Mouse (Mus musculus): ENCODE measurements around the gene Ncbp1.
"Not testable (repeated sequence)": the region's sequence is repeated elsewhere in the genome, so short reads cannot be mapped to it uniquely, and the experiment has no call there.

The Ncbp1 gene

DNA sequence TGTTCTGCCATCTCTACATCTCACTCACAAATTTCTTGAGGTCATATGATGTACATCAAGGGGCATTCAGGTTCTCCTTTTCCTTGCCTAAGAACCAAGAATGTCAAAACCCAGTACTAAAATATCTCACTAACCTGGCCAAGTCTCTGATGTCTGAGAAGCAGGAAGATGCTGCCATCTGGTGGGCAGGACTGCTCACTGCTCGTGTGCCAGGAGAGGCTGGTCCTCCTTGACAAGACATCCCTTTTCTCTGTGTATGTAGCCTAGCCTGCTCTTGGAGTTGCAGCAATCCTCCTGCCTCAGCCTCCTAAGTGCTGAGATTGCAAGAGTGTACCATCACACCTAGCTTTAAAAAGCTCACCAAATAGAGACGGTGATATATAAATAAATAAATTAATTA, 11.9 kb upstream of the Ncbp1 start:
- DNase-seq (ENCODE audit: extremely low read depth, insufficient read length, low spot score), result peak; percentile 58

DNA sequence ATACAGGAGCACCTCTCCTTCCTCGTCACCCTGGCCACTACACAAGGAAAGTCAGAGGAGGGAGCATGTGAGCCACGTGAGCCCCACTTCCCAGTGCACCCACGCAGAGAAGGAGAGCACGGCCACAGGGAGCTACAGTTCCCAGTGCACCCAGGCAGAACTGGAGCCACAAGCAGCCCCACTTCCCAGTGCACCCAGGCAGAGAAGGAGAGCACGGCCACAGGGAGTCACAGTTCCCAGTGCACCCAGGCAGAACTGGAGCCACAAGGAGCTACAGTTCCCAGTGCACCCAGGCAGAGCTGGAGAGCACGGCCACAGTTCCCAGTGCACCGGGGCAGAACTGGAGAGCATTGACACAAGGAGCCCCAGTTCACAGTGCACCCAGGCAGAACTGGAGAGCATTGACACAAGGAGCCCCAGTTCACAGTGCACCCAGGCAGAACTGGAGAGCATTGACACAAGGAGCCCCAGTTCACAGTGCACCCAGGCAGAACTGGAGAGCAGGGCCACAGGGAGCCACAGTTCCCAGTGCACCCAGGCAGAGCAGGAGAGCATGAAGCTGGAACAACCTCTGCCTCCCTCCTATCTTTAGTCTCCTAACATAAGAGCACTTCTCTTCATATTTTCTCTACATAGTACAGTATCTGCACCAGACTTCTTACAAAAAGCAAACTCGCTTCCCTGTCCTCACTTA, 9.0 kb upstream of the Ncbp1 start:
- DNase-seq (ENCODE audit: extremely low read depth, insufficient read length, low spot score), result no peak

DNA sequence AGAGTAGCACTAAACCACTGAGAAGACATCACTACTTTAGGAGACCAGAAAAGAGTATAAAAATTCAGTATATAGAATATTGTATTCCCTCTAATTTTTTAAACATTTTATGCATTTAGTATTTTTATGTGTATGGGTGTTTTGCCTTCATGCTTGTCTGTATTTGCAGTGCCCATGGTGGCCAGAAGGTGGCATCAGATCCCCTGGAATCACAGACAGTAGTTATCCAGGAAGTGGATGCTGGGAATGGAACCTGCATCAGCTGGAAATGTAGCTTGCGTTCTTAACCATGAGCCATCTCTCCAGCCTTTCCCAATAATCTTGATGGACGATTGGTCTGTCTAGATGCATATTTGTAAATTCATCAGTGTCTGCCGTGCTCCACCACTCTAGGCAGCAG, 8.2 kb upstream of the Ncbp1 start:
- peak; percentile 37 for DNase-seq (ENCODE audit: extremely low read depth, insufficient read length, low spot score)

DNA sequence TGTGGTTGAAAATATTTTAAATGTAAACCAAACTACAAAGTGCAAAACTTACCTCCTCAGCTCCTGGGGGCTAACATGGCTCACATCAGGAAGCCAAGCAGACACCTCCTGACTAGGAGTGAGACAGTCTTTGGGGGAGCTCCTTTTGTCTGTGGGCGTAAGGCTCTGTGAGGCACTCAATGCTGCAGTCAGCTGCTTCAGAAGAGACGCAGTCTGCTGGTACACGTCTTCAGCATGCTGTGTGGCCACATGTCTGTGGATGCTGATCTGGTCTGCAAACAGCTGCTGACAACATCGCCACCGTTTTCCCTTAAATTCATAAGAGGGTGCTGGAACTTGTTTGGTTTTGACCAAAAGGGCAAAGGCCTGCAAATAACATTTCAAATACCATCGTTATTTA, 6.6 kb upstream of the Ncbp1 start:
- no peak for DNase-seq (ENCODE audit: extremely low read depth, insufficient read length, low spot score)

DNA sequence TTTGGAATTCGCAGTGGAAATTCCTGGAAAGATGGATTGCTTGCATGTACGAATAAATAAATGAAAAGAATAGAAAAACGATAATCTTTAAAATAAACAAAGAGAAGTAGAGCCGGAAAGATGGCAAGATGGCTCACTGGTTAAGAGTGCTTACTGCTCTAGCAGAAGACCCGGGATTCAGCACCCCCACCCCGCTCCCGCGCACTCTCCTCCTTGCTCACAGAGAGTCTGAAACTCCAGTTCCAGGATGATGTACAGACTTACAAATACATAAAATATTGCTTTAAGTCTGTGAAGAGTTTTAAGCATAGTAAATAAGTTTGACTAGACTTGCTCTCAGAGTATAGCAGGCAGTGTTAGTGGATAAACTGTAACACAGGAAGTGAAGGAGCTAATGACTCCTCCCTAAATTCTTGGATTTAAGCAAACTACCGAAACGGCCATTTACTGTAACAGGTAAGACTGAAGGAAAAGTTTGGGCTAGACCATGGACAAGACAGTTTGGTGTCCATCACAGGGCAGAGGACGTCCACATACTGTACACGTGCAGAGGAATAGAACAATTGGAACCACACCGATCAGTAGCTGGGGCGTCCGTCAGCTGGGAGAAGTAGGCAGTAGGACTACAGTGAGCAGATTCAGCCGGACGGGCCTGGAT, 655 bp upstream of the Ncbp1 start:
- no peak for DNase-seq (ENCODE audit: extremely low read depth, insufficient read length, low spot score)

DNA sequence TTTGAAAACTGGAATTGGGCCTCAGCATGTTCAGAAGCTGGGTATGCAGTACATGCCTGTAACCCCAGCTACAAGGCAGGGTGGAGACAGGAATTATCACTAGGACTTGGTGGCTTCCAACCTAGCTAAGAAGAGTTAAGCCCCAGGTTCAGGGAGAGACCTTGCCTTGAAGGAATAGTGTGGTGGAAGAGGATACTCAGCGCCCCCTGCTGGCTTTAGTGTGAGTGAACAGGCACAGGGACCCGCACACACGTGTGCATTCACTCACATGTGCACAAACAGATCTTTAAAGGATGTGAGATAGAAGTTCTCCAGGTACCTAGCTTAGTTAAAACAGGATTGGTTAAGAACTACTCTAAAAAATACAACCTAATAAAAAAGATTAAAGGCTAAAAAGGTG, 5.9 kb downstream of the Ncbp1 start:
- DNase-seq (ENCODE audit: extremely low read depth, insufficient read length, low spot score), result no peak

DNA sequence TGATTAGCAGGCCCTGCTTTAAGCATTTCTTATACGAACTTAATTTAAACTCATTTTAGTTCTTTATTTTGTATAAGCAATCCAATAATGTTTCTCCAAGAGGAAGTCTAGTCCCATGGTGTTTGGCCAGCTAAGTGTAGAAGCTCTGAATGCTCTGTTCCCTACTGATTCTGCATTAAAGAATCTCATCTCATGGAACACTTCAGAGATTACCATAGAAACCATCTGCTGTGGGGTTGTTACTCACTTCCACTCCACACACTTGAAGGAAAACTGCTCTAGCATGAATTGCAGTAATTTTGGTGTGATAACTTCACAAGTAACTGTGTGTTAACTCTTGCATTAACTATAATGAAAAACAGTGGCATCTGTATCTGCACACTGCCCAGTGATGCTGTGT, 8.5 kb downstream of the Ncbp1 start:
- DNase-seq (ENCODE audit: extremely low read depth, insufficient read length, low spot score), result no peak

DNA sequence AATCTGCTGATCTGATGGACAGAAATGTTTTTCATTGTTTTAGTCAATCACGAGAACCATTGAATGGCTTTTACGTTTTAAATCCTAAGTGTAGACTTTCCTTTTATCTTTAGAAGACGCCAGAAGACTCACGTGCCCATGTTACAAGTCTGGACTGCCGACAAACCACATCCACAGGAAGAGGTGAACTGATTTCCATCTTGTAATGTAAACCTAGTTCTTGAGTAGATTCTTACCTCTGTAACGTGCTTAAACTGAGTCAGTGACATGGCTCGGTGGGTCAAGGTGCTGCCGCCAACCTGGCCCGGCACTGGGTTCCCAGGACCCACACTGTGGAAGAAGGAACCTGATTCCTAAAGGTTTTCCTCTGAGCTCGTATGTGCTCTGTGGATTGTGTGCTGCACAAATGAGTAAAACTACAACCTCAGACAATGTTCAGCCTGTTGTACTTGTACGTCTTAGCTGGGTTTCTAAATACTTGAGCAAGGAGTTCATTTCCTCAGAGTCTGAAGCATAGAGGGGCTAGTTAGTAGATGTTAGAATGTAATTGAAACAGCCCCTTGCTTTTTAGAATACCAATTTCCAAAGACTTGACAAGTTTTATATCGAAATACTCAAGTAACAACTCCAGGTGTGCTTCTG, 13.6 kb downstream of the Ncbp1 start:
- DNase-seq (ENCODE audit: extremely low read depth, insufficient read length, low spot score), result no peak

DNA sequence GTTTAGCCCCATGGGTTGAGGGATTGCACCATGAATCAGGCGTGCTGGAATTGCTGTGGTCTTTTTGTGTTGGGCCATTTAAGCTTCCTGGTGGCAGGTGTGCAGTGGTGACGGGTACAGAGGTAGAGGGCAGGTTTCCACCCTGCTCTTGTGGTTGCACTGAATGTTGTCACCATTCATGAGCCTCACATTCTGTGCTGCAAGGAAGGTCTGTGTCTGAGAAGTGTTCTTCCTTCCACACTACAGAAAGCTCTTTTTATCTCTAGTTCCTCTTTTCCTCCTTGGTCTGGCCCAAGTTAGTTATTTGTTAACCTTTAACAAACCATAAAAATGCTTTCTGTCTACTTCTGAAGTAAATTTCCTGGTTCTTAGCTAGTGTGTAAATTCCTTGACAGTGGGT, 25.6 kb downstream of the Ncbp1 start:
- no peak for DNase-seq (ENCODE audit: extremely low read depth, insufficient read length, low spot score)

DNA sequence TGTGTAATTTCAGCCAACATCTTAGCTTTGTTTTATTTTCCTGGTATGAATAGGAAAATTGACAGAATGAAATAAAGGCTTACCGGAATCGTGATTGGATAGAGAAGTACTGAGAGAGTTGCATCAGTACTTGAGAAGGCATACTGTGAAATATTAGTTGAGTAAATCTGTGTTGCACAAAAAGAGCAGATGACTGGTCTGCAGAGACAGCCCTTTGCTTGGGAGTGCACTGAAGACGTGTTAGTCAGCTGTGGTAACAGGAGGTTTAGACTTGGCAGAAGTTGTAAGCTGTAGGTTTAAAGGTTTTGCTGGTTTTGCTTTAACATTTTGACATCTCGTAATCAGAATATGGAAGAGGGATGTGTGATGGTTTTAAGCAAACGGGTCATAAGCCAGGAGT, 27.4 kb downstream of the Ncbp1 start:
- DNase-seq (ENCODE audit: extremely low read depth, insufficient read length, low spot score), result no peak

DNA sequence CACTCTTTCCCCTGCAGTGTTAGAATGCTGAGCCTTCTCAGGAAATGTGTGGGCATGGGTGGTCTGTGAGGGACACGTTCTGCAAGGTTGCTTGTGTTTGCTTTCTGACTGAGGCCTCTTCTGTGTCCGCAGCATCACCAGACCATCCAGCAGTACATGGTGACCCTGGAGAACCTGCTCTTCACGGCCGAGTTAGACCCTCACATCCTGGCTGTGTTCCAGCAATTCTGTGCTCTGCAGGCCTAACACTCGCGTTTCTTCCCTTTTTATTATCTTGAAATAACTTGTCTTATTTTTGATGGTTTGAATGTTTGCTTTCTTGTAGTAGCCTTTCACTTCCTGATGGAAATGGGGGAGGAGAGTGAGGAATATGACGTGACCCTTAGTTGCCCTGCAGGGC, 33.3 kb downstream of the Ncbp1 start:
- no peak for DNase-seq (ENCODE audit: extremely low read depth, insufficient read length, low spot score)

DNA sequence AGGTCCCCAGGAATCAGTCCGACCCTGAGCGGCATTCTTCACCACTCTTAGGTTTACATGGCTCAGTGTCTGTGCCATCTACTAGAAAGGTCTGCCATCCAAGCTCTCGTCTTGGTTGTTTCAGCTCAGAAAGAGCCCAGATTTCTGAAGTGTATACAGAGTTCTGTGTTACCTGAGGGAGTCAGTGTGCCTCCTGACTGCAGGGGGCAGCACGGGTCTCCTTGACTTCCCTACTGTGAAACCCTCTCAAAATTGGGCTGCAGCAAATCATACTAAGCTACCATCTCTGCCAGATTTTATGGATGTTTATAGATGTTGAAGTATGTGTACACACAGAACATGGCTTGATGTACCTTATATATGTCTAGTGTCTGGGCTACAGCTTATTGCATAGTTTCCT, 37.9 kb downstream of the Ncbp1 start:
- no peak for DNase-seq (ENCODE audit: extremely low read depth, insufficient read length, low spot score)

DNA sequence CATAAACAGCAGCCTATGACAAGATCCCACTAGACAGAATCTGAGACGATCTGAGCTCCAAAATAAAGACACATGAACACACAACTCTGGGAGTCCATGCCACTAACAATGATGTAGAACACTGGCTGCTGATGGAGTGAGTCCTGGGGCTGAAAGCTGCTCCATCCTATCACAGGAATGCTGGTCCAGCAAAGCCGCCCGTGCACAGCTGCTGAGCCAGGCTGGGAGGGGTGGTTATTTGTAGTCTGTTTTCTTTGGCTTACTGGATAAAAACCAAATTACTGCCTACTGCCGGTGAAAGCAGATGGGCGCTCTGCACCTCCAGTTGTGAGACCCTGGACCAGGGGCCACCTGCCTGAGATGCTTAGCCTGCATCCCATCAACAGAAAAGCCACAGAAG, 38.6 kb downstream of the Ncbp1 start:
- no peak for DNase-seq (ENCODE audit: extremely low read depth, insufficient read length, low spot score)

DNA sequence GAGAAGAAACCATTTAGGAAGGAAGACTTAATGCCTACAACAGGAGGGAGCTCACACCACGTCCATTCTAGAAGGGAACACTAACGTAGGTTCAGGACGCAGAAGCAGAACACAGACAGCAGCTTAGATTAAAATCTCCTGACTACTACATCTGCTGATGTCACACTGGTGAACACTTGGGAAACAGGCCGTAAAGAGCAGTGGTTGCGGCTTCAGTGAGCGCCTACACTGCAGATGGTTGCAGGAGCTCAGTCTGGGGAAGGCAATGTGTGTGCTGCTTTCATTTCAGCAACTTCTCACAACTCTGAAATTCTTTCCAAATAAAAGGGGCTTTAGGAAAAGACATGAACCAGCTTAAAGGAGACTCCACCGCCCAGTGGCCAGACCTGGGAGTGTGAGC, 39.1 kb downstream of the Ncbp1 start:
- DNase-seq (ENCODE audit: extremely low read depth, insufficient read length, low spot score), result no peak

DNA sequence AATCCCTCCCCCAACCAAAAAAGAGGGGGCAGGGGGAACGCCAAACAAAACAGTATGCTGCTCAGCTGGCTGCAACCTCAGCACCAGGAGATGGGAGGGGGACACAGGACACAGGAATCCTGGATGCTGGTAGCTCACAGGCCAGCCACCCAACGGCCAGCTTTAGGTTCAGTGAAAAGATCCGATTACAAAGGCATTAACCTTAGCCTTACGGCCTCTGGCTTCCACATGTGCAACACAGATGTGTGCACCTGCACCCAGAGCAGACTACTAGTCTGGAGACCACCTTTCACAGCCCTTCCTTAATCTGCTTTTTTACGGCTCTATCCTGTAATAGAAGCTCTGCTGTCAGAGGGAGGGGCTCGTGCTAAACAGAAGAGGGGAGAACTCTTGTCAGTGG, 42.8 kb downstream of the Ncbp1 start:
- DNase-seq (ENCODE audit: extremely low read depth, insufficient read length, low spot score), result no peak

DNA sequence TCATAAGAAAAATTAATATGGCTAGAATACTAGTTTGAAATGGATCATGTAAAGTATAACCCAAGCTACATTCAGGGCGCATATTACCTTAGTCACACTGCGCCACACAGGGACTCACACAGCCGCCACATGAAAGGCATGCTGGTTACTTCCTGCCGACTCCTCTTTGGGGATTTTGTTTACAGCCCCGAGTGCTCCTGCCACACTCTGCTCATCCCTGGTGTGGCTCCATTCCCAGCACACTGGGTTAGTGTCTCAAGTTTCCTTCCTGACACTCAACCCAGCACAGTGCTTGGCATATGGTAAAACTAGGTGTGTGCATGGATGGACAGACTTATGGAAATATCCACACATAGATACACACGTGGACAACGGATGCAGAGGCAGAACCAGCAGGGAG, 43.8 kb downstream of the Ncbp1 start:
- DNase-seq (ENCODE audit: extremely low read depth, insufficient read length, low spot score), result no peak

DNA sequence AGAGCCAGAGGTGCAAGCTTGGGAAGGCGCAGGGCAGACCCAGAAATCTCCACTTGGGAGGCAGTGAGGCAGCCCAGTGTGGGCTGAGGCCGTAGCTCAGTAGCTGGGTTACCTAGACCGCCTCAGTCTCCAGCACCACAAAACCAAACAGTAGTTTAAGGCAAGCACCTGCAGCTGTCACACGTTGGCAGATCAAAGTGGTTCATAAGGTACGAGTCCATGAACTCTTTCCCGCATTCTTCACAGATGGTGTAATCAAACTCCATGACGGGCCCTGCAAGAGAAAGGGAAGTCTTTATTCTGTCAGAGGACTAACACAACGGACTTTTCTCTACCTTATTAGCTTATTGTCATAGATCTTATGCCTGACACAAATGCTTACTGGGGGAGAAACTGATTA, 47.0 kb downstream of the Ncbp1 start:
- no peak for DNase-seq (ENCODE audit: extremely low read depth, insufficient read length, low spot score)

DNA sequence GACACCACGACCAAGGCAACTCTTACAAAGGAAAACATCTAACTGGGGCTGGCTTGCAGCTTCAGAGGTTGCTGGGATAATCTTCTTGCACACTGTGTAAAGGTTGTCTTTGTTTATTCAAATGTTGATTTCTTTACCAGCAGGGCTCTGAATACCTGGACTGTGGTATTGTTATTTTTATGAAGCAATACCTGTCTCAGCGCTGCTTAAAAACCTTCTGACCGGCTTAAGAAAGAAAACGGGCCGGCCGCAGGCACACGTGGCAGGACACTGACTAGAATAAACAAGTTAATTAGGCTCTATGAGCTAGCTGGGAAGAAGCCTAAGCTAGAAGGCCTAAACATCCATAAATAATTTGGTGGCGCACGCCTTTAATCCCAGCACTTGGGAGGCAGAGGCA, 47.5 kb downstream of the Ncbp1 start:
- no peak for DNase-seq (ENCODE audit: extremely low read depth, insufficient read length, low spot score)

DNA sequence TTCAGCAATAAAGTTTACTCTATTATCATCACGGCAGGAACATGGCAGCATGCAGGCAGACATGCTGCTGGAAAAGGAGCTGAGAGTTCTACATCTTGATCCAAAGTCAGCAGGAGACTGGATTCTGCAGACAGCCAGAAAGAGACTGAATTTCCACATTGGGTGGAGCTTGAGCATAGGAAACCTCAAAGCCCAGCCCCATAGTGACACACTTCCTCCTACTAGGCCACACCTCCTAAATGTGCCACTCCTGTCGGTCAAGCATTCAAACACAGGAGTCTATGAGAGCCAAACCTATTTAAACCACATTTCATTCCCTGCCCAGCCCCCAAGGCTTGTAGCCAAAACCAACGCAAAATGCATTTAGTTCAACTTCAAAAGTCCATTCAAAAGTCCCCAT, 48.1 kb downstream of the Ncbp1 start:
- no peak for DNase-seq (ENCODE audit: extremely low read depth, insufficient read length, low spot score)

DNA sequence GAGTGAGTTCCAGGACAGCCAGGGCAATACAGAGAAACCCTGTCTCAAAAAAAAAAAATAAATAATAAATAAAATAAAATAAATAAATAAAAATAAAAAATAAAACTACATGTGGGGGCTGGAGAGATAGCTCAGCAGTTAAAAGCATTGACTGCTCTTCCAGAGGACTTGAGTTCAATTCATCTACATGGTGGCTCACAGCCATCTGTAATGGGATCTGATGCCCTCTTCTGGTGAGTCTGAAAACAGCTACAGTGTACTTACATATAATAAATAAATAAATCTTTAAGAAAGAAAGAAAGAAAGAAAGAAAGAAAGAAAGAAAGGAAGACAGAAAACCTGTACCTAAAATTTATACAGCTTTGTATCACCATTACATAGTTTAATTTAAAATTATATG, 53.6 kb downstream of the Ncbp1 start:
- DNase-seq (ENCODE audit: extremely low read depth, insufficient read length, low spot score), result not testable (repeated sequence)

DNA sequence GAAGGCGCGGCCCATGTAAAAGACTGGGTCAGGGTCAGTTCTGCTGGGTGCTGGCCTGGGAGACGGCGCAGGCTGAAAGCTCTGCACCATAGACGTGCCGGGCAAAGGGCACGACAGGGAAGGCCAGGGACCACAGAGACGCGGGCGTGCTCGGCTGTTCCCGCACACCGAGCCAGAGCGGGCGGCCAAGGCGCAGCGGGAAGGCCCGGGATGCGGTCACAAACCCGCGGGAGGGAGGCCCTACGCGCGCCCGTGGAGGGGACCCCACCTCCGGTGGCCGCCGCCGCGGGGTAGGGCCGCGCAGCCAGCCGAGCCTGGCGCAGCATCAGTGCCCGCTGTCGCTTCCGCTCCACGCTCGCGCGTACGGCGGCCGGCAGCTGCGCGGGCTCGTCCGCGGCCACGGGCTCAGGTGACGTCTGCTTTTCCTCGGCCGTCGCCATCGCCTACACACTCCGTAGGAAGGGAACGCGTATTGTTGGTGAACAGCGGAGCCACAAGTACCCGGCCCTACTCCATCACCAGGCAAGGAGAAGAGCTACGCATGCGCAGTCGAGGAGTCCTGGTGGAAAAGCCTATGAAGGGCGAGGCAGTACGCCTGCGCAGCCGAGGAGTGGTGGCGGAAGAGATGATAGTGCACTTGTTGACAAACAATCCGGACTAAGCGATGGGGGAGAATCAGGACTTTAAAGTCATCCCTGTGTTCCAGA, 57.5 kb downstream of the Ncbp1 start, which contains the start of gene Xpa:
Xpa (minus strand) TSS at position 531 of the 707 bp plus-strand sequence.
- peak; percentile 90 for DNase-seq (ENCODE audit: extremely low read depth, insufficient read length, low spot score)

DNA sequence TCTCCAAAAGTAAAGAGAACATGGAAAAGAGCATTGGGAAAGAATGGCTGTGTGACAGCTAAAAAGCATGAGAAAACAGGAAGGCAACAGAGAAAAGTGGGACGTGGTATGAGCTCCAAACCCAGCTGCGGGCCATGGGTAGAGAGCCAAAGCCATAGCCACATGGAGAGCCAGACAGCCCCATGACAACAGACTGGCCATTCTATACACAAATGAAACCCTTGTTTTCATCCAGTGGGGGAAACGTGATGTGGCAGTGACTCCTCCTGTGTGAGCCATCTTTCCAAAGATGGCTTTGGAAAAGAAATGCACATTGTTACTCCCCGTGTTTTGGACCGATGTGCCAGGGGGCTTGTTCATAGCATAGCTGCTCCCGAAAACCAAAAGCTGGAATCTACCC, 58.1 kb downstream of the Ncbp1 start:
- DNase-seq (ENCODE audit: extremely low read depth, insufficient read length, low spot score), result no peak

Data from 3134 (cell line).